Mouse (Mus musculus) heart, postnatal 25 days (tissue): Measurements from ENCODE around the gene Tmem109. TPM values are rescaled to one million over a fixed set of nuclear protein-coding genes. Genes with fewer than 3 reads are reported as not detected.

Experiments
- DNase-seq: peaks from one replicate; pipeline ENCODE4 v3.0.0; 2022; ENCODE audit warnings: low spot score
- intact Hi-C: fragments of 180-260 bp; cut with DNase I; formaldehyde crosslinking; loops from one replicate; pipeline ENCODE4 v1.15.1; 2025
- total RNA-seq, 2 experiments: library from RNA; stranded (reverse); gene quantifications; 2 replicates each; pipeline ENCODE4 v1.2.3; 2021

Tmem109 gene
- 10 to 100 TPM; 82.8 to 87.8 TPM for total RNA-seq

DNA sequence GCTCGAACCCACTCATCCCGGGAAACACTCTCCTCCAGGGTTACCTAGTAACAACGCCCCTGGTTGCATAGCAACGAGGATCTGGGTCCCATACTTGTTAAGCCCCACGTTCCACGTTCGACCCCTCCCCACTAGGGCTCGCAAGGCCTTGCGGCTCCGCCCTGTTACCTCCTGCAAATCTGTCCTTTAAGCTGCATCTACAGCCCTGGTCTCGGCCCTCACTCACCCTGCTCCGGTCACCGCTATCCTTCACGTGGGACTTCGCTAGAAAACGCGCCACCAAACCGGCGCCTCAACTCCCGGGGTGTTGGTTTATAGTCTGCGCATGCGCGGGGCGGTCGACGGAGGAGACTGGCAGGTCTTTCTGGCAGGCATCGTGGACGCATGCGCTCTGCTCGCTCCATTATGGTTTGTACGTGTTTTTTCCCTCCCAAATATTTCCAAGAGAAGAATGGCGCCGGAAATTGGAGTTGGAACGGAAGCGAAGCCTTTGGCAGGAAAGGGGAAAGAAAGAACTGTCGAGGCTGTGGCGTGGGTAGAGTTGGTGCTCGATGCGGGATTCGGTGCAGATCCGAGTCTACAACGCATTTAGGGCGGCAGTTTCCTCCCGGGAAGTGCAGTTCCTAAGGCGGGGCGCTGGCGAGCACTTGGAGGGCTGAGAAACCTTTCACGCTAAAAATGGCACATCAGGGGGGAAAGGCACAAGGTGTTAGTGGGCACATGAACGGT is at the start of gene Tmem109:
TSS of gene Tmem109 (minus strand) at position 576 of the 729 bp plus-strand sequence.
- peak; percentile 89 for DNase-seq
- intact Hi-C loops, result loop anchor here (2.0 kb wide), 1 partner anchor 13 kb away; the partner anchor contains the start of gene Prpf19

GRCm38 (mm10) chr19:10930641-10931040 is 48.8 kb upstream of the Tmem109 start:
- intact Hi-C loops, result no loop called here

DNA sequence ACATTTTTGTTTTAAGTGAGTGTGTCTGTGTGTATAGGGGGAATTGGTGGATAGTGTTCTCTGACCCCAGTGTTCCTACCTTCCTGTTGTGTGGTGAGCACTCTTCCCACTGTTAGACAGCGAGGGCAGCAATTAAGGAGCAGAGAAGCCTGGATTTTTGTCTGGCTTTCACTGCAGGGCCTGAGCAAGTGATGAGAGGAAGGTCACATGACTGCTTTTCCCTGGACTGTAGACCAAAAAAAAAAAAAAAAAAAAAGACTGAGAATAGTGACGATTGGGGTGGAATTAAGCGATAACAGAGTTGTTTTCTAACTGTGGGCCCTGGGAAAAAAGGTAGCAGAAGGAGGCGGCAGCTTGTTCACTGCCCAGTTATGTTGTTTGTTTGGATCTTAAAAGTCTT is 44.9 kb upstream of the Tmem109 start:
- DNase-seq, result no peak
- intact Hi-C loops, result no loop called here

More at GRCm38 (mm10) chr19:10930641-10931040, 48.8 kb upstream of the Tmem109 start:
- DNase-seq, result no peak

- intact Hi-C loops, result no loop called here
- no peak for DNase-seq
These were observed 44.4 kb upstream of the Tmem109 start for GRCm38 (mm10) chr19:10926123-10926621.

- intact Hi-C loops, result no loop called here
These were observed 42.4 kb upstream of the Tmem109 start for GRCm38 (mm10) chr19:10924220-10924619.

GRCm38 (mm10) chr19:10921058-10921457 is 39.3 kb upstream of the Tmem109 start:
- intact Hi-C loops, result no loop called here
- no peak for DNase-seq

More at GRCm38 (mm10) chr19:10924220-10924619, 42.4 kb upstream of the Tmem109 start:
- no peak for DNase-seq

DNA sequence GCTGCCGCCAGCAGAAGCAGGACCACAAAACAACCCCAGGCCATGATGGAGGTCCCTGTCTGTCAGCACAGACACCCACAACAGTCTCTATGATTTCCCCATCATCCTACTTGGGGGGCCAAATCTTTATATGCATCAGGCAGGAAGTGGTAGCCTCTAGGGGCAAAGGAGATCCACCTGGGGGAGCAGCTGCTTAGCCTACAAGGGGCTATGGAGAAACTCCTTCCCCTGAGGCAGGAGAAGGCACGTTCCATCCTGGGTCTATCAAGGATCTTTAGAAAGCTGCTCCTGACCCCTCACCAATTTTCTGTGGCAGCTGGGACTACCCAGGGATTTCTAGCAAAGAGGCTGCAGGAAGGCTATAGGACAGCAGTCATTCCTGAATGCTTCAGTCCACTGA is 38.7 kb upstream of the Tmem109 start, which contains the start of gene Zp1:
TSS of gene Zp1 (minus strand) at position 101 of the 400 bp plus-strand sequence.
- DNase-seq, result no peak
- intact Hi-C loops, result no loop called here

- DNase-seq, result no peak
- intact Hi-C loops, result no loop called here
These were observed 36.7 kb upstream of the Tmem109 start for GRCm38 (mm10) chr19:10918321-10918991.

GRCm38 (mm10) chr19:10916506-10916905 is 34.7 kb upstream of the Tmem109 start:
- intact Hi-C loops, result no loop called here
- DNase-seq, result no peak

GRCm38 (mm10) chr19:10914870-10915269 is 33.1 kb upstream of the Tmem109 start:
- DNase-seq, result no peak
- intact Hi-C loops, result no loop called here

GRCm38 (mm10) chr19:10914291-10914690 is 32.5 kb upstream of the Tmem109 start:
- intact Hi-C loops, result no loop called here
- no peak for DNase-seq

GRCm38 (mm10) chr19:10909087-10909721 is 27.4 kb upstream of the Tmem109 start:
- no peak for DNase-seq
- intact Hi-C loops, result loop anchor here (2.0 kb wide), 1 partner anchor 50 kb away; no protein-coding TSS in a partner anchor

DNA sequence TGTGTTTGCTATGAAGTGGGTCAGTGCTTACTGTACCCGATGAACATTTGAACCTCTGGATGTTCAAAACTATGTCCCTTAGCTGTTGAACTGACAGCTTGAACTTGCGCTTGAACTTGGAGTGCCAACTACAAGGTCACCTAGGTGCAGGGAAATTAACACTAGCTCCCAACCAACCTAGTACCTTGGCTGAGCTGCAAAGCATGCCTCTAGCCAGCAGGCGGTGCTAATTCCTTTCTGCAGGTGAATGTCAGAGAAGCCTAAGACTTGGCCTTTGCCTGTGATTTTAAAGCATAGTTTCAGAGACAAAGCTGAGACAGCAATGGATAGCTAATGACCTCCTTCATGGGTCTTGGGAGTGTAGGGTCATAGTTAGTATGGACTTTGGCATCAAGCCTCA is 26.1 kb upstream of the Tmem109 start:
- intact Hi-C loops, result loop anchor here (2.0 kb wide), 1 partner anchor 51 kb away; no protein-coding TSS in a partner anchor
- no peak for DNase-seq

DNA sequence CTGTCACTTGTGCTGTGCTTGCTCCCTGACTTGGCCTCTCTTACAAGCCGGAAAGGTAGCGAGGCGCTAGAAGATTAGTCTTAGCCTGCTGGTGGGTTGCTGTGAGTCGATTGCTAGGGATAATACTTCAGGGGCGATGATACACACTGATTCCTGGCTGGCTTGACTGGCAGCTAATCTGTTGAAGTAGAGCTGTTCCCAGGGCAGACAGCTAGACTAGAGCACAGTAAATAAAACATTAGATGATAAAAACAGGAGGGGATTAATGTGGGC is 23.9 kb upstream of the Tmem109 start:
- intact Hi-C loops, result no loop called here
- no peak for DNase-seq

DNA sequence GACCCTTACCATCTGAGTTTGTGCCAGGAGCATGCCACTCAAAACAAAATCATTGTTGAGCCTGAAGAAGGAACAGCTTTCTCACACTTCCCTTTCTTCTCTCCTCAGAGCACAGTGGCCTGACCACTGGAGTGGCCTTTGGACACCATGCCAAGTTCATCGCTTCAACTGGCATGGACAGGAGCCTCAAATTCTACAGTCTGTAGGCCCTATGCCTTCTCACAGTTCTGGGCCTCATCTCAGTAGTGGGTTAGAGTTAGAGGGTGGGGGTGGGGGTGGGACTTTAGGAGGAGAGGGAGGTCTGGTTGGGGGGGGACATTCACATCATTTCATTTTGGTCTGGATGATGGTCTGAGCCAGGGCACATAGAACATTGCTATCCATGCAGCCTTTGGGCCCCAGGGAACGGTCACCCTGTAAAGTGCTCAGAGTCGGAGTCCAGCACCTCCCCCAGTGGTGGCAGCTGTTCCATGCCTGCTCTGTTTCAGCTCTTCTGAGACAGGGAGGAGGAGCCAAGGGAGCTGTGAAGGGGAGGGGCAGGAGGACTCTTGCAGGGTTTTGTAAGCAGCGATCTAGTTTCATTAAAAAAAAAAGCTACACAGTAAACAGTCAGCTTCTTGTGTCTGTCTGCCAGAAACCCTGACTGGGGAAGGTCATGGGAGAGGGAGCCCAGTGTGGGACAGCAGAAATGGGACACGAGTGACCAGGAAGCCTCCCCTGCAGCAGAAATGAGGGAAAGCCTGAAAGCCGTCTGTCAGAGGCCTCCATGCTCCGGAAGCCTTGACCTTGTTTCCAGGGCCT is 23.3 kb upstream of the Tmem109 start:
- DNase-seq, result peak; percentile 71
- intact Hi-C loops, result no loop called here

DNA sequence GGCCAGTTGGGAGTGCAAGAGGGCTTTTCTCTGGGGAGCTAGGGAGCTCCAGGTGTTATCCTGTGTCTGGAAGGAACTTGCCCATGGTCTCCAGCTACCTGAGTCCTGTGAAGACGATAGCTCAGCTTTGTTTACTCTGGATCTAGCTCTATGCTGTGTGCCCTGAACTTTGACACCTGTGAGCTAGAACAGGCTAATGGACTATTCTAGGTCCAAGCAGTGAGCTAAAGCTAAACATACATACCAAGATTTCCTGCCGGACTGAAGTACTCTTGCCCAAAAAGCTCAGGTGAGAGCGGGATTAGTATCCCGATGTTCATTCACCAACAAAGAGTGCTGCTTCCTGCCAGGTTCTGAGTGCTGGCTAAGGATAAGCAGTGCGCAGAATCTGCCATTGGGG is 22.7 kb upstream of the Tmem109 start:
- intact Hi-C loops, result no loop called here
- no peak for DNase-seq

DNA sequence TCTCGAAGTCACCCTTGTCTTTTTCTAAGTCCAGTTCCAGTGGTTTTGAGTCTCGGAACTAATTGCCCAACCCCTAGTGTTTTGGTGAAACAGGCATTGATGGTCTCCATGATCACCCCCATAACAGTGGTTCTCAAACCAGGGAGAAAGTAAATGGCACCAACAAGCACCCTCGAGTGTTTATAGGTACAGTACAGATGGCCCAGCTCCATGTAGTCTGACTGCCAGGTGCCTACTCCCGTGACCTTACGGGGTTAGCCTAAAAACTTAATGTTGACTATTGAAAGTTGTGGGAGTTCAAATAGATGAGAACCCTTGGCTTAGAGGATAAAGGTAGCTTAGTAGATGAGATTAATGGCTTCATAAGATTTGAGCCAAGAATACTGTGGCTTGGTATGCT is 19.2 kb upstream of the Tmem109 start:
- DNase-seq, result no peak
- intact Hi-C loops, result no loop called here

DNA sequence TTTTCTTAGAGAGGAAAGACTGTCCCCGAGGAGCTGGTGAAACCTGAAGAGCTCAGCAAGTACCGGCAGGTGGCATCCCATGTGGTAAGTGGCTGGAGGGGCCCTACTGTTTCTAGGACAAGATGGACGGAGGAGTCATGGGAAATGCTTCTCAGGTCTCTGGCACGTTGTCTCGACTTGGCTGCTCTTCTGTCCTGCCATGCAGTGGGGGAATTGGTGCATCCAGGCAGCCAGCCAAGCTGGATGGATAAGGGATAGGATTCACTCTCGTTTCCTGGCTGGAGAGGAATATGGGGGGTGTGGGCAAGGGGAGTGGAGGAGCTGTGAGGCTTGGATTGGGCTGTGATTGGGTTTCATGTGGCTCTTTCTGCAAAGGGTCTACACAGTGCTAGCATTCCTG is 18.5 kb upstream of the Tmem109 start:
- intact Hi-C loops, result no loop called here
- DNase-seq, result no peak

DNA sequence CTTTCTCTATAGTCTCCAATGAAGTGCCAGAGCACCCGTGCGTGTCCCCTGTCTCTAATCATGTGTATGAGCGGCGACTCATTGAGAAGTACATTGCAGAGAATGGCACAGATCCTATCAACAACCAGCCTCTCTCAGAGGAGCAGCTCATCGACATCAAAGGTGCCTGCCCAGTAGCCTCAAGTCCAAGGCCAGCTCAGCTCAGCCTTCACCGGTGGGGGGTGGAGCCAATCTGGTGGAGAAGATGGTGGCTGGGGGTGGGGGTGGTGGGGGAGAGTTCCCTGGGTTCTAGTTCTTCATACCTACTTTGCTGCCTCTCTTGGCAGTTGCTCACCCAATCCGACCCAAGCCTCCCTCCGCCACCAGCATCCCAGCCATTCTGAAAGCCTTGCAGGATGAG is 15.7 kb upstream of the Tmem109 start:
- intact Hi-C loops, result no loop called here
- DNase-seq, result no peak

- no peak for DNase-seq
- intact Hi-C loops, result loop anchor here (1.0 kb wide), 1 partner anchor 52 kb away; the partner anchor contains the start of gene Ccdc86
These were observed 15.0 kb upstream of the Tmem109 start for GRCm38 (mm10) chr19:10896849-10897248.
